Mouse (Mus musculus) kidney, postnatal 4 days (tissue): ENCODE results near the gene Pck1.

Source experiments
- DNase-seq, 2 experiments: peaks; one replicate each; pipeline ENCODE4 v3.0.0; 2021; ENCODE audit warnings: mixed read lengths in 2 of 2

The Pck1 gene

GRCm38 (mm10) chr2:173173521-173174511 lies 21.0 kb downstream of the Pck1 start:
- peak; percentile 66 to 80 for DNase-seq

GRCm38 (mm10) chr2:173174569-173174968 lies 21.7 kb downstream of the Pck1 start:
- DNase-seq: peak in 1 of 2 experiments; percentile 25

GRCm38 (mm10) chr2:173175703-173176102 lies 22.9 kb downstream of the Pck1 start:
- DNase-seq: no peak

GRCm38 (mm10) chr2:173177481-173177880 lies 24.6 kb downstream of the Pck1 start:
- DNase-seq: peak in 1 of 2 experiments; percentile 14

GRCm38 (mm10) chr2:173177951-173178350 lies 25.1 kb downstream of the Pck1 start:
- peak; percentile 70 to 82 for DNase-seq

GRCm38 (mm10) chr2:173179046-173179445 lies 26.2 kb downstream of the Pck1 start:
- no peak for DNase-seq

DNA sequence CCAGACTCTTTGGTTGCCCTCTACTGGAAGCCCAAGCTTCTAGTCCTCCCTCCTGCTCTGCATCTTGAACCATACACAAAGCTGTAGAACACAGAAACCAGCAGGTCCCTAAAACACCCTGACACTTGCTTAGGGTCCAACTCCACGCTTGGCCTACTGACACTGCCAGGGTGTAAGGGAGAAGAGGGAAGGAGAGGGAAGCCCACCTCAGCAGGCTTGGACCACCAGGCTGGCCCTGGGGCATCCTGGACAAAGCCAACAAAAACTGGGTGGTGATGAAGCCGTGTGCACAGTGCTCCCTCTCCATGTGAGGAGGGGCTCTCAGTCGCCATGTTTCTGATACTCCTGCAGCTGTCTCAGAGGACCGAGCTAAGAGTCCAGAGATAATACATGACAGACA lies 27.2 kb downstream of the Pck1 start:
- no peak for DNase-seq

- DNase-seq: no peak
Measured at GRCm38 (mm10) chr2:173180721-173181388, 28.0 kb downstream of the Pck1 start.

DNA sequence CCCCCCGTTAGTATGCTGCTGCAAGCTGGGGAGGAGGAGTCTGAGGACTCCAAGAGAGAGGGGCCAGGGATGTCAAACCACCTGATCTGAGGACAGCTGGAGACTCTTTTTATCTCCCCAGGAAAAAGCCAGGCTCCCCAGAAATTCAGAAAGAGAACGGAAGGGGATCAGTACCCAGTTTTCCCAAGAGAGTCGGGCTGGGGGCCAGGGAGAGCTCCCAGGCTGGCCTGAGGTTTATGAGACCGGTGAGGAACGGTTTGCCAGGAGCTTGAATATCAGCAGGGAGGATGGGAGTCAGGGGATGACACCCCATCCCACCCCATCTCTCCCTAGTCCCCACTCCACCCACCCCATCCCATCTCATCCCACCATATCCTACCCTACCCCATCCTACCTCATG lies 28.6 kb downstream of the Pck1 start:
- DNase-seq: no peak

GRCm38 (mm10) chr2:173181901-173182300 lies 29.1 kb downstream of the Pck1 start:
- DNase-seq: no peak

DNA sequence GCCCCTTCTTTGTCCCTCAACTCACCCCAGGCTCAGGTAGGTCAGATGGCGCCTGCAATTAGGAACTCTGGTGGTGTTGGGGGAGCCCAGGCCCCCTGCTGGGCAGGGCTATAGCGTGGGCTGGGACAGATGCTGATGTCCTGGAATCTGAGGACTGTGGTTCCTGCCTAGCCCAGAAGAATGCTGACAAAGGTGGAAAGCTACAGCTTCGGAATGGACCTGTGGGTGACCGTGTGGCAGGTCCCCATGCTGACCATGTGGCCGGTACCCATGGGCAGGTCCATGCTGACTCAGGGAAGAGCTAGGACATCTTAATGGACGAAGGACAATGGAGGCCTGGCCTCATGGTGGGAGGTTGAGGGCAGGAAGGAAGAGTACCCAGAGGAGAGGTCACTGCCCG lies 29.9 kb downstream of the Pck1 start:
- DNase-seq: no peak

DNA sequence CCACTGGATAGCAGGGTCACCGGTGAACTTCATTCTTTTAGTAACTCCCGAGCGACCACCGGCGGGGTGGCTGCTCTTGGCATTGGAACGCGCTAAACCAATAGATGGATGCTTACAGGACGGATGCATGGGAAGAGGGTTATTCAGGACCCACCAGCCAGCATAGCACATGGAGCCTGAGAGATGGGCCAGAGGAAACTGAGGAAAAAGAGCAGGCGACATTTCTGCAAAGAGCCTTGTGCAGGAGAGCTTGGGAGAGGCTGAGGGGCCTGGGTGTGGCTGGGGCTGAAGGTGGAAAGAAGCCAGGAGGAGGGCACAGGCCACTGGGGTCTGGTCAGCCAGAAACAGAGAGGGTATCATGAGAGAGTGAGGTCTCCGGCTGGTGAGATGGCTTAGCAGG lies 30.5 kb downstream of the Pck1 start:
- no peak for DNase-seq

DNA sequence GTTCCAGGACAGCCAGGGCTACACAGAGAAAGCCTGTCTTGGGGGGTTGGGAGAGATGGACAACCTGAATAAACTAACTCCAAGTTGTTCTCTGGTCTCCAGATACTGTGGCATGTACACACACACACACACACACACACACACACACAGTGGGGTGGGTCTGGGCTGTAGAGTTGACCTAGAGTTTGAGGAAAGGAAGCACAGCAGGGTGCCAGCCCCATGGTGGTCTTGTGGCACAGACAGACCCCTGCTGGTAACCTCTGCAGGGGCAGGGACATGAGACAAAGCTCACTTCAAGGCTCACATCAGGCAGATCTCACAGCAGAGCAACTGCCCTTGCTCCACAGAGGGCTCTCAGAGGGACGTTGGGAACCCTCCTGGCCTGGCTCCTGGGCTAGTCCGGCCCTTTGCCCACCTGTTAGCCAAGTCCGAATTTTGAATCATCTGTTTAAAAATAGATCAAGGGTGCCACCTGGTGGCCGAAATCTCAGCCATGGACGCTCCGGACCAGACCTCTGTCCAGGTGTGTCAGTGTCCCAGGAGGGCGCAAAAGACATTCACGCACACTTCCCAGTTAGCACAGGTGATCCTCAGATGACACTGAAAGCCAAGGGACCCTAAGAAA lies 31.1 kb downstream of the Pck1 start:
- peak; percentile 88 to 89 for DNase-seq

DNA sequence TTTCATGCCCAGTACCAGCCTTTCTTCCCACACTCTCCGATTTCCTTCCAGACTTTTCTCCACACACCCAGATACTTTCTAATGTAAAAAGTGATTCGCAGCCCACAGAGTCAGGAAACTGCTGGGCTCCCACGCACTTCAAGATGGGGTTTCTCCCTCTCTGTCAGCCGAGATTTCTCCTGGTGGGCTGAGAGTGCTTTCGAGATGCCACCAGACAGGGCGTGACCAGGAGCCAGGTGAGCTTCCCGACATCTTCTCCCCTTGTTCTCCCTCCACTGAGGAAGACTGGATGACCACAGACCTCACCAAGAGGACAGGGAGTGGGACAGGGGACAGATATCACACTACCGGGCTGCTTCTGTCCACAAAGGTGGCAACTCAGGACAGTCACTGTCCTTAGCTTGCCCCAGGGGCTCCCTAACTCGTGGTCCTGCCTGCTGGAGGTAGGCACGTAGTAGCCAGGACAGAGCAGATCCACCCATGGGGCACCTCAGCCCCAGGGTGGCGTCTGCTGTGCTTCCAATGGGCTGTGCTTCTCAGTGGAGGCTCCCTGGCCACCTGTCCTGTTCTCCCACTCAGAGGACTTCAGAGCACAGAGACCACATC lies 31.7 kb downstream of the Pck1 start:
- DNase-seq: peak in 1 of 2 experiments; percentile 13

DNA sequence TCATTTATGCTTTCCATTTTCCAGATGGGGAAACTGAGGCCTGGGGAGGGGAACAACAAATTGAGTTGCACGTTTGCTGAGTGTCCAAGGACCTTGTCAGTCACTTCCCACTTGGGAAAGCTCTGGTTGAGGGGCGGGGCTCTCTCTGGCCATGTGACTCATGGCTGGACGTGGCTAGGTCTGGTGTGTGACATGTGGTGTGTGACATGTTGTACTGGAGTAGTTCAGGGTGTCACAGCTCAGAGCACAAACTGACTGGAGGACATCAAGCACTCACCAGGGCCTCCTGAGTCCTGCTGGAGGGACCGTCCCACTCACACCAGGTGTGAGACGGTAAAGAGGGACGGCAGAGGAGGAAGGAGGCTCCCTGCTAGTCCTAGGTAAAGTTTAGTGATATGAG lies 32.4 kb downstream of the Pck1 start:
- no peak for DNase-seq

- peak; percentile 95 for DNase-seq
Measured at GRCm38 (mm10) chr2:173186047-173186943, 33.4 kb downstream of the Pck1 start.

GRCm38 (mm10) chr2:173187182-173187855 lies 34.5 kb downstream of the Pck1 start:
- DNase-seq: peak in 1 of 2 experiments; percentile 59

DNA sequence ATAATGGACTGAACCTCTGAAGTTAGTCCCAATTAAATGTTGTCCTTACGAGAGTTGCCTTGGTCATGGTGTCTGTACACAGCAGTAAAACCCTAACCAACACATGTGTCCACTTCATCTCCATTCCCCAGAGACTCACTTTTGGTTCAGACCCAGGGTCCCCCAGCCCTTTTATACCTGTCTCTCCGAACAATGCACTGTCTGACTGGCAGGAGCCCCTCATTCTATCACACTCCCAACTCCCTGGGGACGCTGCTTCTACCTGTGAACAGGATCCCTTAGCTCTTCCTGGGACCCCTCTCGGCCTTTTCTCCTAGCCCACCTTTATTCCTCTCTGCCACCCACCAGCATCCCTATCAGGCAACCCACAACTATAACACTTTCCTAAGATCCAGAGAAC lies 41.9 kb downstream of the Pck1 start:
- no peak for DNase-seq

- DNase-seq: no peak
Measured at GRCm38 (mm10) chr2:173202924-173203689, 50.3 kb downstream of the Pck1 start.

DNA sequence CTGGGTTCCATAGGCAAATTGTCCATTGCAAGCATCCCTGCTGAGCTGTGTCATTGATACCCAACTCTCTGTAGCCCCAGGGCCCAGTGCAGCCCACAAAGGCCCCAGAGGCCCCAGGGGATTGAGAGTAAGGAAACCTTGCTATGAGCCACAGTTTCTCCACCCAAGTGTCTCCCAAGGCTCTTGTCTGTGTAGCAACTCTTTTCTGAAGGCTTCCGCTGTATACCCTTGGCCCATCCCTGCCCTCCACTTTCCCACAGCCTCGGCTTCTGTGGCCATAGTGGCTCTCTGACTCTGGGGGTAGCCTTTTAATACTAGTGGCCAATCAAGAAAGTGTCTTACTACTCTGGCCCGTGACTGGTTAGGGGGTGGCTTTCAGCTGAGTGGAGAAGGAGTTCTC lies 50.9 kb downstream of the Pck1 start:
- DNase-seq: no peak
